Mouse (Mus musculus): ENCODE results near the gene Plekha6. TPM values are rescaled to one million over a fixed set of nuclear protein-coding genes. Genes with fewer than 3 reads are reported as not detected.

Plekha6 gene
- polyA plus RNA-seq, 1 experiment = not detected

- Histone ChIP-seq H3K4me1 (ENCODE audit: control insufficient read depth, insufficient read depth, low read length) (no peaks in the 10 kb centered on the region), H3K4me3 (ENCODE audit: insufficient read depth, low read length) (no peak overlapping the region), H3K27ac (ENCODE audit: insufficient read depth, low read depth, low read length) (no peak overlapping the region)
- TF ChIP-seq CTCF (IDR thresholded peaks at IDR 0.05; ENCODE audit: low read depth, low read length) (no peak), POLR2A (IDR thresholded peaks at IDR 0.05; ENCODE audit: borderline replicate concordance, low read depth, low read length) (no peak)
Observed at GRCm38 (mm10) chr1:133258694-133259093, 94.7 kb downstream of the Plekha6 start.

- Histone ChIP-seq H3K4me1 (ENCODE audit: control insufficient read depth, insufficient read depth, low read length) (no peaks in the 10 kb centered on the region), H3K27ac (ENCODE audit: insufficient read depth, low read depth, low read length) (no peak overlapping the region), H3K4me3 (ENCODE audit: insufficient read depth, low read length) (no peak overlapping the region)
- TF ChIP-seq POLR2A (IDR thresholded peaks at IDR 0.05; ENCODE audit: borderline replicate concordance, low read depth, low read length) (no peak), CTCF (IDR thresholded peaks at IDR 0.05; ENCODE audit: low read depth, low read length) (no peak)
Observed at GRCm38 (mm10) chr1:133262628-133263027, 98.6 kb downstream of the Plekha6 start.

GRCm38 (mm10) chr1:133263134-133263533 is 99.1 kb downstream of the Plekha6 start:
- no peak overlapping the region for H3K27ac ChIP-seq (ENCODE audit: insufficient read depth, low read depth, low read length)
- TF ChIP-seq CTCF (IDR thresholded peaks at IDR 0.05; ENCODE audit: low read depth, low read length) (no peak), POLR2A (IDR thresholded peaks at IDR 0.05; ENCODE audit: borderline replicate concordance, low read depth, low read length) (no peak)
- H3K4me1 ChIP-seq (ENCODE audit: control insufficient read depth, insufficient read depth, low read length) = no peaks in the 10 kb centered on the region
- no peak overlapping the region for H3K4me3 ChIP-seq (ENCODE audit: insufficient read depth, low read length)

GRCm38 (mm10) chr1:133264367-133264766 is 100.4 kb downstream of the Plekha6 start:
- Histone ChIP-seq H3K27ac (ENCODE audit: insufficient read depth, low read depth, low read length) (no peak overlapping the region), H3K4me3 (ENCODE audit: insufficient read depth, low read length) (no peak overlapping the region), H3K4me1 (ENCODE audit: control insufficient read depth, insufficient read depth, low read length) (no peaks in the 10 kb centered on the region)
- TF ChIP-seq POLR2A (IDR thresholded peaks at IDR 0.05; ENCODE audit: borderline replicate concordance, low read depth, low read length) = no peak
- no peak for TF ChIP-seq CTCF (IDR thresholded peaks at IDR 0.05; ENCODE audit: low read depth, low read length)

- Histone ChIP-seq H3K4me1 (ENCODE audit: control insufficient read depth, insufficient read depth, low read length) (no peaks in the 10 kb centered on the region), H3K27ac (ENCODE audit: insufficient read depth, low read depth, low read length) (no peak overlapping the region), H3K4me3 (ENCODE audit: insufficient read depth, low read length) (no peak overlapping the region)
- TF ChIP-seq POLR2A (IDR thresholded peaks at IDR 0.05; ENCODE audit: borderline replicate concordance, low read depth, low read length) = no peak
- no peak for TF ChIP-seq CTCF (IDR thresholded peaks at IDR 0.05; ENCODE audit: low read depth, low read length)
Observed at GRCm38 (mm10) chr1:133265114-133265766, 101.2 kb downstream of the Plekha6 start.

GRCm38 (mm10) chr1:133267094-133267493 is 103.1 kb downstream of the Plekha6 start:
- Histone ChIP-seq H3K4me3 (ENCODE audit: insufficient read depth, low read length) (no peak overlapping the region), H3K27ac (ENCODE audit: insufficient read depth, low read depth, low read length) (no peak overlapping the region), H3K4me1 (ENCODE audit: control insufficient read depth, insufficient read depth, low read length) (no peaks in the 10 kb centered on the region)
- TF ChIP-seq CTCF (IDR thresholded peaks at IDR 0.05; ENCODE audit: low read depth, low read length) (no peak), POLR2A (IDR thresholded peaks at IDR 0.05; ENCODE audit: borderline replicate concordance, low read depth, low read length) (no peak)

GRCm38 (mm10) chr1:133267813-133268492 is 103.9 kb downstream of the Plekha6 start:
- H3K4me3 ChIP-seq (ENCODE audit: insufficient read depth, low read length) = no peak overlapping the region
- no peak overlapping the region for H3K27ac ChIP-seq (ENCODE audit: insufficient read depth, low read depth, low read length)
- TF ChIP-seq POLR2A (IDR thresholded peaks at IDR 0.05; ENCODE audit: borderline replicate concordance, low read depth, low read length) (no peak), CTCF (IDR thresholded peaks at IDR 0.05; ENCODE audit: low read depth, low read length) (no peak)
- no peaks in the 10 kb centered on the region for H3K4me1 ChIP-seq (ENCODE audit: control insufficient read depth, insufficient read depth, low read length)

- no peak for TF ChIP-seq POLR2A (IDR thresholded peaks at IDR 0.05; ENCODE audit: borderline replicate concordance, low read depth, low read length)
- no peak for TF ChIP-seq CTCF (IDR thresholded peaks at IDR 0.05; ENCODE audit: low read depth, low read length)
- H3K4me1 ChIP-seq (ENCODE audit: control insufficient read depth, insufficient read depth, low read length) = no peaks in the 10 kb centered on the region
- no peak overlapping the region for H3K4me3 ChIP-seq (ENCODE audit: insufficient read depth, low read length)
- no peak overlapping the region for H3K27ac ChIP-seq (ENCODE audit: insufficient read depth, low read depth, low read length)
Observed at GRCm38 (mm10) chr1:133268503-133268902, 104.5 kb downstream of the Plekha6 start.

- no peak overlapping the region for H3K4me3 ChIP-seq (ENCODE audit: insufficient read depth, low read length)
- no peak for TF ChIP-seq POLR2A (IDR thresholded peaks at IDR 0.05; ENCODE audit: borderline replicate concordance, low read depth, low read length)
- no peak for TF ChIP-seq CTCF (IDR thresholded peaks at IDR 0.05; ENCODE audit: low read depth, low read length)
- H3K4me1 ChIP-seq (ENCODE audit: control insufficient read depth, insufficient read depth, low read length) = no peaks in the 10 kb centered on the region
- no peak overlapping the region for H3K27ac ChIP-seq (ENCODE audit: insufficient read depth, low read depth, low read length)
Observed at GRCm38 (mm10) chr1:133270336-133270735, 106.3 kb downstream of the Plekha6 start.

- H3K4me1 ChIP-seq (ENCODE audit: control insufficient read depth, insufficient read depth, low read length) = peaks cover 4% of the 10 kb centered on the region
- no peak overlapping the region for H3K27ac ChIP-seq (ENCODE audit: insufficient read depth, low read depth, low read length)
- no peak overlapping the region for H3K4me3 ChIP-seq (ENCODE audit: insufficient read depth, low read length)
- TF ChIP-seq CTCF (IDR thresholded peaks at IDR 0.05; ENCODE audit: low read depth, low read length) (no peak), POLR2A (IDR thresholded peaks at IDR 0.05; ENCODE audit: borderline replicate concordance, low read depth, low read length) (no peak)
Observed at GRCm38 (mm10) chr1:133274163-133274562, 110.2 kb downstream of the Plekha6 start.
